Mouse (Mus musculus) liver, adult 2 months (tissue): ENCODE results near the gene Ranbp9.

Experiments
- CTCF ChIP-seq: fragments of 200-500 bp; IDR thresholded peaks from 2 replicates; pipeline ENCODE4 v1.5.1; 2011; ENCODE audit warnings: low read depth, low read length, control low read depth
- POLR2A ChIP-seq: fragments of 200-500 bp; IDR thresholded peaks from 2 replicates; pipeline ENCODE4 v1.6.1; 2011; ENCODE audit warnings: low read length, control low read depth; ENCODE audit not compliant: insufficient read depth; ENCODE audit errors: extremely low read depth

- TF ChIP-seq CTCF (no peak), POLR2A (no peak)
These were observed 15.6 kb upstream of the Ranbp9 start for GRCm38 (mm10) chr13:43496660-43497059.
